8 mouse cellular contexts compared by ENCODE assay signal in the genomic region with DNA sequence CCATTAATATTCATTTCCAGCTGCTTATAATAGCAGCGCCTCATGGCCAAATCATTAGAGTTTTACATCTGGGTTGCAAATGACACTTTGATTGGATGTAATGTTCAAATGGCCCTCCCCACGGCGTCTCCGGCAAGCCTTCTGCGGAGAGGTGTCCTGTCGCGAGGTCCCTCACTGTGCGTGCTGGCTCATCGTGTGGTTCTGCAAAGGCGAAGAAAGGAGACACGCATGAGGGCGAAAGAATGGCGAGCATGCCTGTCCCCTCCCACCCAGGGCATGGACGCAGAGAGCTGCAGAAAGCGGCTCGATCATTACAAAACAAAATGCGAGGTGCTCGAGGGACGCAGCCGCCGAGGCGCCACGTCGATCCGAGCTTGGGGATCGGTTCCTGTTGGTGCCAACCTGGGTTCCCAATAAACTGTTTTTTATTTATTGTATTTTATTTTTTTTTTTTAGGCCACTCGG.
DNase-seq lines count a peak whose midpoint lies in the region; ATAC-seq and TF ChIP-seq lines count a peak whose summit lies in the region.

No protein-coding gene starts in this region.

- H3K4me3 ChIP-seq in gastrocnemius, adult 2 months: peak overlapping the region; percentile 63
- H3K4me3 ChIP-seq in G1E (ENCODE audit: low read depth, low read length): peak overlapping the region; percentile 23; the same call in 1 of the 2 replicates
- peak overlapping the region; percentile 12 for H3K4me3 ChIP-seq in forebrain, embryonic 14.5 days (ENCODE audit: low read depth, low read length)
- peak overlapping the region; percentile 14 for H3K4me3 ChIP-seq in limb, embryonic 14.5 days (replicated peaks; ENCODE audit: low read length)

- peaks cover 87% of the 10 kb centered on the region for H3K9me3 ChIP-seq in G1E (replicated peaks)
- no peaks in the 10 kb centered on the region for H3K9me3 ChIP-seq in forebrain, embryonic 14.5 days (replicated peaks; ENCODE audit: control insufficient read depth, low read length)
- H3K9me3 ChIP-seq in limb, embryonic 14.5 days (ENCODE audit: control insufficient read depth, low read length): no peaks in the 10 kb centered on the region

- no peak for ATAC-seq in G1E (ENCODE audit: extremely low read depth, insufficient number of reproducible peaks, low FRiP score, poor library complexity, severe bottlenecking)
- ATAC-seq in forebrain, embryonic 14.5 days: 0 out of 2 replicates have a peak, but pooled peaks have one; percentile 15
- ATAC-seq in limb, embryonic 14.5 days (ENCODE audit: low FRiP score, low read depth): no peak

- WGBS in forebrain, embryonic 14.5 days: 3% methylated on average over 27 of the region's 27 CpGs
- 5% methylated on average over 27 of the region's 27 CpGs for WGBS in limb, embryonic 14.5 days

- intact Hi-C loops in gastrocnemius, adult 2 months (cut with DNase I): loop anchor here (2.0 to 5.0 kb wide), 2 partner anchors 40 to 90 kb away; no protein-coding TSS in a partner anchor

- H3K27me3 ChIP-seq in G1E (ENCODE audit: insufficient read depth, low read length): no peaks in the 10 kb centered on the region; the same call in 1 of the 2 replicates
- H3K27me3 ChIP-seq in forebrain, embryonic 14.5 days (replicated peaks; ENCODE audit: control insufficient read depth, insufficient read depth, low read length): 0 out of 2 replicates have a peak, but pooled peaks cover 5% of the 10 kb centered on the region
- H3K27me3 ChIP-seq in limb, embryonic 14.5 days (ENCODE audit: control insufficient read depth, insufficient read depth, low read length): peaks cover 12% of the 10 kb centered on the region

- no peak for DNase-seq in gastrocnemius, adult 2 months
- DNase-seq in gastrocnemius, adult 8-10 months (ENCODE audit: low spot score in 2 of 2): no peak
- no peak for DNase-seq in G1E (ENCODE audit: low spot score)
- peak; percentile 60 for DNase-seq in forebrain, embryonic 14.5 days (ENCODE audit: low spot score)
- DNase-seq in limb, embryonic 14.5 days (ENCODE audit: low spot score): no peak
- DNase-seq in spleen, postnatal 4 days (ENCODE audit: low spot score in 2 of 2): peak; percentile 36 to 68
- DNase-seq in right cerebral cortex, postnatal 14 days: no peak
- no peak for DNase-seq in urinary bladder, adult 2 months (ENCODE audit: low spot score)

- H3K9ac ChIP-seq in forebrain, embryonic 14.5 days (ENCODE audit: low read length): peak overlapping the region; percentile 56
- no peak overlapping the region for H3K9ac ChIP-seq in limb, embryonic 14.5 days (ENCODE audit: low read depth, low read length, severe bottlenecking)

- no peaks in the 10 kb centered on the region for H3K36me3 ChIP-seq in G1E (replicated peaks)
- no peaks in the 10 kb centered on the region for H3K36me3 ChIP-seq in forebrain, embryonic 14.5 days (ENCODE audit: control insufficient read depth, insufficient read depth, low read length)
- H3K36me3 ChIP-seq in limb, embryonic 14.5 days (ENCODE audit: control insufficient read depth, insufficient read depth, low read length): no peaks in the 10 kb centered on the region

- TF ChIP-seq POLR2A in limb, embryonic 14.5 days (IDR thresholded peaks at IDR 0.05; ENCODE audit: borderline replicate concordance, extremely low read depth, insufficient read depth, insufficient read length): no peak

- peak overlapping the region; percentile 73 for H3K27ac ChIP-seq in gastrocnemius, adult 2 months
- H3K27ac ChIP-seq in forebrain, embryonic 14.5 days (ENCODE audit: low read depth, low read length): peak overlapping the region; percentile 83
- H3K27ac ChIP-seq in limb, embryonic 14.5 days (replicated peaks; ENCODE audit: low read depth, low read length): no peak overlapping the region

- peak overlapping the region; percentile 54 for H3K4me2 ChIP-seq in forebrain, embryonic 14.5 days (ENCODE audit: low read length)
- H3K4me2 ChIP-seq in limb, embryonic 14.5 days (replicated peaks; ENCODE audit: low read depth, low read length, severe bottlenecking): peak overlapping the region; percentile 41

- no peaks in the 10 kb centered on the region for H3K4me1 ChIP-seq in G1E (ENCODE audit: insufficient read depth, low read depth, low read length)
- H3K4me1 ChIP-seq in forebrain, embryonic 14.5 days (ENCODE audit: control insufficient read depth, insufficient read depth, low read length): peaks cover 43% of the 10 kb centered on the region
- H3K4me1 ChIP-seq in limb, embryonic 14.5 days (ENCODE audit: control insufficient read depth, insufficient read depth, low read length): peaks cover 30% of the 10 kb centered on the region

- TF ChIP-seq CTCF in gastrocnemius, adult 2 months (IDR thresholded peaks at IDR 0.05): no peak
- no peak for TF ChIP-seq CTCF in G1E (IDR thresholded peaks at IDR 0.05; ENCODE audit: low read depth, low read length)

Comparison
In these comparisons a context has a peak if more than half of its experiments do, and no peak if none do; other contexts are left out.
1. DNase-seq: peak in forebrain, embryonic 14.5 days (single experiment) and spleen, postnatal 4 days (2 of 2); none in gastrocnemius, adult 2 months (single experiment), gastrocnemius, adult 8-10 months (0 of 2), G1E (single experiment), limb, embryonic 14.5 days (single experiment), right cerebral cortex, postnatal 14 days (single experiment) and urinary bladder, adult 2 months (single experiment).
2. H3K4me3 ChIP-seq: peak in every context shown above with its lines; median percentile 63 in gastrocnemius, adult 2 months; 23 in G1E; 14 in limb, embryonic 14.5 days; 12 in forebrain, embryonic 14.5 days.